15 mouse cellular contexts compared by ENCODE assay signal in genomic region chr5:122017269-122017668, GRCm38 (mm10). TPM values are rescaled to one million over a fixed set of nuclear protein-coding genes. Genes with fewer than 3 reads are reported as not detected.
DNase-seq lines count a peak whose midpoint lies in the region; ATAC-seq and TF ChIP-seq lines count a peak whose summit lies in the region.
"Had no signal": no experiment of that assay in that cellular context is flagged by ENCODE, and none has a peak within 500 bp of the region (broad histone marks: within the 10 kb centered on the region; RNA-seq: fewer than 3 reads in every experiment).

No protein-coding gene starts in this region.

- H3K27ac ChIP-seq in forebrain, embryonic 12.5 days: no peak overlapping the region
- H3K27ac ChIP-seq in forebrain, postnatal 0 days (ENCODE audit: low read depth, low read length): no peak overlapping the region
- H3K27ac ChIP-seq in hindbrain, embryonic 10.5 days: peak overlapping the region; percentile 75
- H3K27ac ChIP-seq in liver, embryonic 16.5 days (ENCODE audit: low read length): no peak overlapping the region
- peak overlapping the region; percentile 77 for H3K27ac ChIP-seq in neural tube, embryonic 11.5 days (ENCODE audit: low read depth, low read length)
- no peak overlapping the region for H3K27ac ChIP-seq in kidney, adult 2 months (ENCODE audit: insufficient read depth, low read depth, low read length)
- H3K27ac ChIP-seq: heart, embryonic 13.5 days had no signal

- TF ChIP-seq POLR2A in kidney, adult 2 months (IDR thresholded peaks at IDR 0.05; ENCODE audit: low read depth, low read length): no peak

- no peaks in the 10 kb centered on the region for H3K9me3 ChIP-seq in forebrain, embryonic 12.5 days
- H3K9me3 ChIP-seq in forebrain, postnatal 0 days (ENCODE audit: low read length): no peaks in the 10 kb centered on the region
- peaks cover 2% of the 10 kb centered on the region for H3K9me3 ChIP-seq in hindbrain, embryonic 10.5 days
- H3K9me3 ChIP-seq in liver, embryonic 16.5 days (replicated peaks; ENCODE audit: control insufficient read depth, low read length): no peaks in the 10 kb centered on the region
- H3K9me3 ChIP-seq in neural tube, embryonic 11.5 days (ENCODE audit: control insufficient read depth, low read length): no peaks in the 10 kb centered on the region
- H3K9me3 ChIP-seq: G1E had no signal

- H3K27me3 ChIP-seq in forebrain, embryonic 12.5 days: no peaks in the 10 kb centered on the region
- no peaks in the 10 kb centered on the region for H3K27me3 ChIP-seq in forebrain, postnatal 0 days (ENCODE audit: insufficient read depth, low read length)
- H3K27me3 ChIP-seq in hindbrain, embryonic 10.5 days (ENCODE audit: insufficient read depth, poor library complexity, severe bottlenecking): no peaks in the 10 kb centered on the region
- no peaks in the 10 kb centered on the region for H3K27me3 ChIP-seq in liver, embryonic 16.5 days (ENCODE audit: control insufficient read depth, insufficient read depth, low read depth, low read length)
- H3K27me3 ChIP-seq in neural tube, embryonic 11.5 days (ENCODE audit: control insufficient read depth, insufficient read depth, low read length): no peaks in the 10 kb centered on the region
- H3K27me3 ChIP-seq in kidney, adult 2 months (replicated peaks; ENCODE audit: control insufficient read depth, insufficient read depth, low read length): no peaks in the 10 kb centered on the region
- H3K27me3 ChIP-seq: heart, embryonic 13.5 days had no signal

- no peaks in the 10 kb centered on the region for H3K36me3 ChIP-seq in forebrain, embryonic 12.5 days (replicated peaks)
- no peaks in the 10 kb centered on the region for H3K36me3 ChIP-seq in forebrain, postnatal 0 days (ENCODE audit: insufficient read depth)
- H3K36me3 ChIP-seq in hindbrain, embryonic 10.5 days: 0 out of 2 replicates have a peak, but pooled peaks cover 6% of the 10 kb centered on the region
- H3K36me3 ChIP-seq in liver, embryonic 16.5 days (ENCODE audit: control insufficient read depth, insufficient read depth): no peaks in the 10 kb centered on the region
- no peaks in the 10 kb centered on the region for H3K36me3 ChIP-seq in neural tube, embryonic 11.5 days (ENCODE audit: control insufficient read depth, insufficient read depth, low read length)
- no peaks in the 10 kb centered on the region for H3K36me3 ChIP-seq in kidney, adult 2 months (ENCODE audit: control insufficient read depth, insufficient read depth, low read length)
- H3K36me3 ChIP-seq: G1E had no signal

- H3K4me1 ChIP-seq in forebrain, embryonic 12.5 days: peaks cover 36% of the 10 kb centered on the region
- H3K4me1 ChIP-seq in forebrain, postnatal 0 days (ENCODE audit: insufficient read depth): no peaks in the 10 kb centered on the region
- peaks cover 54% of the 10 kb centered on the region for H3K4me1 ChIP-seq in hindbrain, embryonic 10.5 days (replicated peaks)
- H3K4me1 ChIP-seq in liver, embryonic 16.5 days (ENCODE audit: control insufficient read depth, low read depth, low read length): no peaks in the 10 kb centered on the region
- H3K4me1 ChIP-seq in neural tube, embryonic 11.5 days (ENCODE audit: control insufficient read depth, insufficient read depth, low read length): peaks cover 11% of the 10 kb centered on the region; the same call in 1 of the 2 replicates
- H3K4me1 ChIP-seq in kidney, adult 2 months (ENCODE audit: control insufficient read depth, insufficient read depth, low read length): no peaks in the 10 kb centered on the region
- H3K4me1 ChIP-seq: heart, embryonic 13.5 days had no signal

- no peak overlapping the region for H3K4me2 ChIP-seq in forebrain, embryonic 12.5 days
- H3K4me2 ChIP-seq in forebrain, postnatal 0 days (ENCODE audit: low read depth): no peak overlapping the region
- peak overlapping the region; percentile 34 for H3K4me2 ChIP-seq in liver, embryonic 16.5 days (ENCODE audit: low read depth, low read length)
- peak overlapping the region; percentile 19; the same call in 1 of the 2 replicates for H3K4me2 ChIP-seq in neural tube, embryonic 11.5 days (ENCODE audit: low read depth)
- H3K4me2 ChIP-seq: heart, embryonic 13.5 days had no signal

- no peak for DNase-seq in forebrain, postnatal 0 days
- DNase-seq in hindbrain, embryonic 10.5 days (ENCODE audit: low spot score): peak; percentile 61
- DNase-seq in neural tube, embryonic 11.5 days (ENCODE audit: low spot score): peak; percentile 68
- DNase-seq in kidney, adult 2 months: no peak
- DNase-seq in thymus, postnatal 25 days: no peak
- DNase-seq: gastrocnemius, postnatal 10 days; thymus, postnatal 14 days had no signal

- WGBS in forebrain, embryonic 12.5 days: 67% methylated on average over 13 of the region's 13 CpGs
- 58% methylated on average over 13 of the region's 13 CpGs for WGBS in forebrain, postnatal 0 days
- WGBS in hindbrain, embryonic 10.5 days: 45% methylated on average over 13 of the region's 13 CpGs
- WGBS in liver, embryonic 16.5 days (ENCODE audit: insufficient replicate concordance): 60% methylated on average over 13 of the region's 13 CpGs
- WGBS in neural tube, embryonic 11.5 days: 45% methylated on average over 13 of the region's 13 CpGs
- whole genome bisulfite sequencing in kidney, adult 2 months: 50% methylated on average over 13 of the region's 13 CpGs

- TF ChIP-seq CTCF in forebrain, postnatal 0 days (IDR thresholded peaks at IDR 0.05; ENCODE audit: low read depth): no peak
- TF ChIP-seq CTCF in kidney, adult 2 months (conservative IDR thresholded peaks at IDR 0.05; ENCODE audit: insufficient read depth, insufficient read length, low read depth, low read length): no peak

- no peak overlapping the region for H3K9ac ChIP-seq in forebrain, embryonic 12.5 days
- no peak overlapping the region for H3K9ac ChIP-seq in forebrain, postnatal 0 days
- H3K9ac ChIP-seq in liver, embryonic 16.5 days (ENCODE audit: low read depth, low read length): no peak overlapping the region
- H3K9ac ChIP-seq in neural tube, embryonic 11.5 days (ENCODE audit: low read length): no peak overlapping the region
- H3K9ac ChIP-seq: heart, embryonic 13.5 days had no signal

- ATAC-seq in forebrain, embryonic 12.5 days (ENCODE audit: low FRiP score): peak; percentile 49; the same call in 1 of the 2 replicates
- no peak for ATAC-seq in forebrain, postnatal 0 days
- ATAC-seq in liver, embryonic 16.5 days (ENCODE audit: low read depth): peak; percentile 23; the same call in 1 of the 2 replicates
- ATAC-seq in neural tube, embryonic 11.5 days (ENCODE audit: insufficient read depth, low FRiP score, low TSS enrichment): no peak
- ATAC-seq in megakaryocyte-erythroid progenitor cell, adult 5-6 weeks (replicated peaks; ENCODE audit: low FRiP score, low TSS enrichment, poor library complexity, severe bottlenecking): no peak
- ATAC-seq: activated CD4-positive, CD25-positive, alpha-beta regulatory T cell, adult 4 months; inflammation-experienced regulatory T-cells, adult 6 months had no signal

- H3K4me3 ChIP-seq in forebrain, embryonic 12.5 days (replicated peaks): no peak overlapping the region
- H3K4me3 ChIP-seq in forebrain, postnatal 0 days (ENCODE audit: low read depth, low read length): no peak overlapping the region
- H3K4me3 ChIP-seq in hindbrain, embryonic 10.5 days: no peak overlapping the region
- peak overlapping the region; percentile 22; the same call in 1 of the 2 replicates for H3K4me3 ChIP-seq in liver, embryonic 16.5 days (ENCODE audit: low read depth, low read length)
- no peak overlapping the region for H3K4me3 ChIP-seq in neural tube, embryonic 11.5 days (ENCODE audit: low read depth, low read length)
- no peak overlapping the region for H3K4me3 ChIP-seq in kidney, adult 2 months (ENCODE audit: insufficient read depth, low read depth, low read length)
- H3K4me3 ChIP-seq: erythroblast, embryonic 14.5 days; heart, embryonic 13.5 days had no signal

RNA-seq across cellular contexts. Expression of gene Cux2, which starts 32.6 kb away (rescaled TPM):
- polyA plus RNA-seq in forebrain, embryonic 12.5 days (2016; fragmentation: Nextera tagmentation; extraction: Ambion mirVana): 13.7 and 14.0 TPM in 2 replicates
- total RNA-seq in forebrain, postnatal 0 days (2014; rRNA removed): 44.0 and 52.4 TPM in 2 replicates
- 16.2 and 16.7 TPM in 2 replicates for polyA plus RNA-seq in forebrain, postnatal 0 days (2015; fragmentation: Nextera tagmentation; extraction: Ambion mirVana)
- polyA plus RNA-seq in hindbrain, embryonic 10.5 days (2016; fragmentation: Nextera tagmentation; extraction: Ambion mirVana): 4.5 and 12.0 TPM in 2 replicates
- polyA plus RNA-seq in liver, embryonic 16.5 days (2015; fragmentation: Nextera tagmentation; extraction: Ambion mirVana): 1.4 and 3.1 TPM in 2 replicates
- 12.7 and 16.2 TPM in 2 replicates for polyA plus RNA-seq in neural tube, embryonic 11.5 days (2014; fragmentation: Nextera tagmentation; extraction: Ambion mirVana)
- 3.2 and 3.6 TPM in 2 replicates for polyA plus RNA-seq in kidney, adult 2 months (2012; rRNA removed)
- total RNA-seq in megakaryocyte-erythroid progenitor cell, adult 5-6 weeks (2014; fragmentation: Nextera tagmentation): not detected in 2 replicates
- total RNA-seq in megakaryocyte-erythroid progenitor cell, adult 5-6 weeks (2017): not detected in 2 replicates
- polyA plus RNA-seq: G1E had no signal

Comparison
In these comparisons a context has a peak if more than half of its experiments do, and no peak if none do; other contexts are left out.
1. ATAC-seq: peak in forebrain, embryonic 12.5 days (single experiment) and liver, embryonic 16.5 days (single experiment); none in forebrain, postnatal 0 days (single experiment), neural tube, embryonic 11.5 days (single experiment) and megakaryocyte-erythroid progenitor cell, adult 5-6 weeks (single experiment).
2. H3K27ac ChIP-seq: peak in hindbrain, embryonic 10.5 days (single experiment) and neural tube, embryonic 11.5 days (single experiment); none in forebrain, embryonic 12.5 days (single experiment), forebrain, postnatal 0 days (single experiment), liver, embryonic 16.5 days (single experiment) and kidney, adult 2 months (single experiment).
3. H3K4me2 ChIP-seq: peak in liver, embryonic 16.5 days (single experiment) and neural tube, embryonic 11.5 days (single experiment); none in forebrain, embryonic 12.5 days (single experiment) and forebrain, postnatal 0 days (single experiment).
4. DNase-seq: peak in hindbrain, embryonic 10.5 days (single experiment) and neural tube, embryonic 11.5 days (single experiment); none in forebrain, postnatal 0 days (single experiment), kidney, adult 2 months (single experiment) and thymus, postnatal 25 days (single experiment).